Mouse (Mus musculus): ENCODE data around the gene Fez2.

Fez2 gene

GRCm38 (mm10) chr17:78322369-78323335 is 95.3 kb downstream of the Fez2 start:
- no peak for DNase-seq (ENCODE audit: low spot score in 2 of 2)

GRCm38 (mm10) chr17:78321216-78321835 is 96.6 kb downstream of the Fez2 start:
- no peak for DNase-seq (ENCODE audit: low spot score in 2 of 2)
